Mouse (Mus musculus): Measurements from ENCODE around the gene Ranbp3. TPM values are rescaled to one million over a fixed set of nuclear protein-coding genes. Genes with fewer than 3 reads are reported as not detected.

Ranbp3 gene
- total RNA-seq, 2 experiments from 2014 or later = 20.2 to 60.9 TPM

Other genes starting within 250 kb of the Ranbp3 start
- 18.1 and 18.6 TPM in 2 replicates for gene Ptprs, start 196.8 kb upstream of the Ranbp3 start, total RNA-seq (2015)
- 17.3 and 52.6 TPM in 2 replicates for gene Ptprs, start 196.8 kb upstream of the Ranbp3 start, total RNA-seq (2017)
- gene Znrf4, start 160.9 kb upstream of the Ranbp3 start, total RNA-seq (2015) = not detected in 2 replicates
- not detected in 2 replicates for gene Znrf4, start 160.9 kb upstream of the Ranbp3 start, total RNA-seq (2017)
- gene Gm20219, start 118.9 kb upstream of the Ranbp3 start, total RNA-seq (2015) = 0.71 and 1.2 TPM in 2 replicates
- 0.44 and 0.49 TPM in 2 replicates for gene Gm20219, start 118.9 kb upstream of the Ranbp3 start, total RNA-seq (2017)
- gene Safb2, start 88.7 kb upstream of the Ranbp3 start, total RNA-seq (2015) = 54.5 and 68.8 TPM in 2 replicates
- 78.1 and 92.6 TPM in 2 replicates for gene Safb2, start 88.7 kb upstream of the Ranbp3 start, total RNA-seq (2017)
- gene Safb, start 88.5 kb upstream of the Ranbp3 start, total RNA-seq (2015) = 53.5 and 59.6 TPM in 2 replicates
- gene Safb, start 88.5 kb upstream of the Ranbp3 start, total RNA-seq (2017) = 65.8 and 76.1 TPM in 2 replicates
- 43.6 and 52.6 TPM in 2 replicates for gene 2410015M20Rik, start 63.5 kb upstream of the Ranbp3 start, total RNA-seq (2015)
- gene 2410015M20Rik, start 63.5 kb upstream of the Ranbp3 start, total RNA-seq (2017) = 48.3 and 64.2 TPM in 2 replicates
- 757 and 782 TPM in 2 replicates for gene Rpl36, start 59.9 kb upstream of the Ranbp3 start, total RNA-seq (2015)
- gene Rpl36, start 59.9 kb upstream of the Ranbp3 start, total RNA-seq (2017) = 1,133 and 1,354 TPM in 2 replicates
- 9.1 TPM in 2 replicates for gene Lonp1, start 46.4 kb upstream of the Ranbp3 start, total RNA-seq (2015)
- gene Lonp1, start 46.4 kb upstream of the Ranbp3 start, total RNA-seq (2017) = 19.5 and 23.4 TPM in 2 replicates
- gene Catsperd, start 45.2 kb upstream of the Ranbp3 start, total RNA-seq (2015) = 0.18 TPM in 1 of 2 replicates, not detected in the other
- not detected in 2 replicates for gene Catsperd, start 45.2 kb upstream of the Ranbp3 start, total RNA-seq (2017)
- 108 and 113 TPM in 2 replicates for gene Ndufa11, start 44.5 kb downstream of the Ranbp3 start, total RNA-seq (2015)
- gene Ndufa11, start 44.5 kb downstream of the Ranbp3 start, total RNA-seq (2017) = 77.8 and 92.8 TPM in 2 replicates
- 3.6 and 4.1 TPM in 2 replicates for gene Vmac, start 44.7 kb downstream of the Ranbp3 start, total RNA-seq (2015)
- gene Vmac, start 44.7 kb downstream of the Ranbp3 start, total RNA-seq (2017) = 2.7 and 2.8 TPM in 2 replicates
- not detected in 2 replicates for gene Nrtn, start 84.2 kb downstream of the Ranbp3 start, total RNA-seq (2015)
- gene Nrtn, start 84.2 kb downstream of the Ranbp3 start, total RNA-seq (2017) = not detected in 2 replicates
- 8.4 and 8.7 TPM in 2 replicates for gene Dus3l, start 91.5 kb downstream of the Ranbp3 start, total RNA-seq (2015)
- 10.5 and 14.6 TPM in 2 replicates for gene Dus3l, start 91.5 kb downstream of the Ranbp3 start, total RNA-seq (2017)
- 0.32 and 0.85 TPM in 2 replicates for gene Prr22, start 97.0 kb downstream of the Ranbp3 start, total RNA-seq (2015)
- not detected in 2 replicates for gene Prr22, start 97.0 kb downstream of the Ranbp3 start, total RNA-seq (2017)
- 5.0 and 5.2 TPM in 2 replicates for gene Rfx2, start 157.7 kb downstream of the Ranbp3 start, total RNA-seq (2015)
- gene Rfx2, start 157.7 kb downstream of the Ranbp3 start, total RNA-seq (2017) = 1.7 and 2.8 TPM in 2 replicates
- gene Acsbg2, start 201.2 kb downstream of the Ranbp3 start, total RNA-seq (2015) = not detected in 2 replicates
- gene Acsbg2, start 201.2 kb downstream of the Ranbp3 start, total RNA-seq (2017) = not detected in 2 replicates
- 0.32 and 0.40 TPM in 2 replicates for gene 1700061G19Rik, start 202.2 kb downstream of the Ranbp3 start, total RNA-seq (2015)
- 0.07 and 0.53 TPM in 2 replicates for gene 1700061G19Rik, start 202.2 kb downstream of the Ranbp3 start, total RNA-seq (2017)

Measured in megakaryocyte, adult 5-6 weeks (primary cell).